Mouse (Mus musculus) ES-CJ7 (cell line): Measurements from ENCODE around the gene Nhlrc2.
"Not testable (repeated sequence)": the region's sequence is repeated elsewhere in the genome, so short reads cannot be mapped to it uniquely, and the experiment has no call there.

Experiments used
- DNase-seq: peaks from one replicate; pipeline ENCODE4 v3.0.0; 2011; ENCODE audit warnings: low read depth, low spot score

The Nhlrc2 gene

GRCm38 (mm10) chr19:56548230-56549032 is at the start of gene Nhlrc2:
Gene Nhlrc2, plus strand, starts transcription at chr19:56548261.
- DNase-seq = peak; percentile 75

- not testable (repeated sequence) for DNase-seq
These were observed 45.0 kb upstream of the Nhlrc2 start for GRCm38 (mm10) chr19:56503069-56503468.

GRCm38 (mm10) chr19:56503525-56503924 is 44.5 kb upstream of the Nhlrc2 start:
- DNase-seq = not testable (repeated sequence)

GRCm38 (mm10) chr19:56511207-56511606 is 36.9 kb upstream of the Nhlrc2 start:
- not testable (repeated sequence) for DNase-seq

GRCm38 (mm10) chr19:56513527-56513926 is 34.5 kb upstream of the Nhlrc2 start:
- DNase-seq = not testable (repeated sequence)

- DNase-seq = not testable (repeated sequence)
These were observed 28.7 kb upstream of the Nhlrc2 start for GRCm38 (mm10) chr19:56519408-56519807.

- DNase-seq = not testable (repeated sequence)
These were observed 17.5 kb upstream of the Nhlrc2 start for GRCm38 (mm10) chr19:56530529-56530928.

- DNase-seq = no peak
These were observed 16.8 kb upstream of the Nhlrc2 start for GRCm38 (mm10) chr19:56531251-56531650.

GRCm38 (mm10) chr19:56533291-56534071 is 14.6 kb upstream of the Nhlrc2 start:
- no peak for DNase-seq

GRCm38 (mm10) chr19:56534337-56534736 is 13.7 kb upstream of the Nhlrc2 start:
- no peak for DNase-seq

GRCm38 (mm10) chr19:56535064-56535463 is 13.0 kb upstream of the Nhlrc2 start:
- no peak for DNase-seq

GRCm38 (mm10) chr19:56535765-56536164 is 12.3 kb upstream of the Nhlrc2 start:
- DNase-seq = peak; percentile 22

GRCm38 (mm10) chr19:56543320-56543719 is 4.7 kb upstream of the Nhlrc2 start:
- no peak for DNase-seq

GRCm38 (mm10) chr19:56544681-56545388 is 3.2 kb upstream of the Nhlrc2 start:
- no peak for DNase-seq

GRCm38 (mm10) chr19:56546031-56546430 is 2.0 kb upstream of the Nhlrc2 start:
- no peak for DNase-seq

GRCm38 (mm10) chr19:56547456-56548229 is 418 bp upstream of the Nhlrc2 start, which contains the start of gene Dclre1a:
Gene Dclre1a, minus strand, starts transcription at chr19:56548222.
- peak; percentile 76 for DNase-seq

- DNase-seq = no peak
These were observed 1.1 kb downstream of the Nhlrc2 start for GRCm38 (mm10) chr19:56549033-56549680.

- peak; percentile 19 for DNase-seq
These were observed 5.1 kb downstream of the Nhlrc2 start for GRCm38 (mm10) chr19:56553177-56553576.

- DNase-seq = no peak
These were observed 7.9 kb downstream of the Nhlrc2 start for GRCm38 (mm10) chr19:56555972-56556371.

GRCm38 (mm10) chr19:56562433-56563138 is 14.5 kb downstream of the Nhlrc2 start:
- DNase-seq = no peak
